Mouse (Mus musculus): ENCODE results near the gene 6430550D23Rik.

DNA sequence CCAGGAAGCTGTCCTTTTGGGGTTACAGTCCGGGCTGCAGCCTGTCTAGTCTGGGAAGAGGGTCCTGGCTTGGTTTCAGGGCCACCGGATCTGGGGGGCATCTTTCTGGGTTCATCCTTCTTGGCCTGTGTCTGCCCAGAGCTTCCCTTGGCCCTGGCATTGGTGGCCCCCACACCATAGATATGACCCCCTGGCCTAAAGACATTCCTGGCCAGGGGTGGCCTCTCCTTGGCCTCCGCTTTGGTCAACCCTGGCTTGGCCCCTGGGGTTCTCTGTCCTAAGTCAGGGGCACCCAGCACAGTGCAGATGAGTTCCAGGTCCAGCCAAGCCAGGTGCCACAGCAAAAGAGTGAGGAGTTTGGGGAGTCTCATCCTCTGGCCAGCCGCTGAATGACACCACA is 63.1 kb downstream of the 6430550D23Rik start:
- TF ChIP-seq CTCF (IDR thresholded peaks at IDR 0.05; ENCODE audit: low read depth) = no peak
- TF ChIP-seq EP300 (IDR thresholded peaks at IDR 0.05; ENCODE audit: low read depth) = no peak
